Mouse (Mus musculus): ENCODE measurements at regions not wholly inside any gene's neighbourhood (a gene's known extent, or its start where the extent isn't known, plus 50 kb on each side); places are given as distances from the start of the nearest gene placed in this dataset.

- DNase-seq, result peak; percentile 4
These were observed 607.0 kb upstream of the Dpp10 start for GRCm38 (mm10) chr1:124652251-124652861.

GRCm38 (mm10) chr1:124635246-124635768 is 589.9 kb upstream of the Dpp10 start:
- no peak for DNase-seq

- DNase-seq, result no peak
These were observed 584.7 kb upstream of the Dpp10 start for GRCm38 (mm10) chr1:124630084-124630483.

- DNase-seq, result no peak
These were observed 539.3 kb upstream of the Dpp10 start for GRCm38 (mm10) chr1:124584620-124585019.
